Mouse (Mus musculus) G1E (cell line): ENCODE measurements around the gene Chrm2. TPM values are rescaled to one million over a fixed set of nuclear protein-coding genes. Genes with fewer than 3 reads are reported as not detected.

Experiments used
- ATAC-seq: 2 replicates; pipeline ENCODE4 v1.8.0; 2016; ENCODE audit warnings: mild to moderate bottlenecking; ENCODE audit not compliant: insufficient number of reproducible peaks, poor library complexity, low FRiP score, severe bottlenecking; ENCODE audit errors: extremely low read depth
- DNase-seq: peaks from one replicate; pipeline ENCODE4 v3.0.0; 2012; ENCODE audit warnings: low spot score
- H3K27me3 ChIP-seq: 2 replicates; pipeline ENCODE4 v1.6.1; 2012; ENCODE audit warnings: mild to moderate bottlenecking, low read length, inconsistent platforms; ENCODE audit not compliant: insufficient read depth
- H3K36me3 ChIP-seq: replicated peaks from 2 replicates; pipeline ENCODE3; 2012; ENCODE audit warnings: mild to moderate bottlenecking, inconsistent platforms
- H3K4me1 ChIP-seq: 2 replicates; pipeline ENCODE4 v1.6.1; 2012; ENCODE audit warnings: low read depth, low read length, inconsistent platforms, mixed read lengths; ENCODE audit not compliant: insufficient read depth
- H3K4me3 ChIP-seq: 2 replicates; pipeline ENCODE4 v1.5.1; 2012; ENCODE audit warnings: low read depth, mild to moderate bottlenecking, inconsistent platforms, low read length, moderate library complexity, mixed read lengths
- H3K9me3 ChIP-seq: replicated peaks from 2 replicates; pipeline ENCODE4 v1.6.1; 2012; ENCODE audit warnings: inconsistent platforms
- CTCF ChIP-seq: IDR thresholded peaks from 2 replicates; pipeline ENCODE4 v1.5.1; 2012; ENCODE audit warnings: low read depth, low read length, inconsistent platforms, mixed read lengths
- GATA1 ChIP-seq: IDR thresholded peaks from 2 replicates; pipeline ENCODE4 v1.6.1; 2012; ENCODE audit warnings: borderline replicate concordance, low read length, inconsistent platforms, mixed read lengths
- GATA2 ChIP-seq: IDR thresholded peaks from 2 replicates; pipeline ENCODE4 v1.6.1; 2012; ENCODE audit warnings: low read depth, low read length, inconsistent platforms, borderline replicate concordance
- POLR2AphosphoS5 ChIP-seq: IDR thresholded peaks from 2 replicates; pipeline ENCODE4 v1.6.1; 2012; ENCODE audit warnings: low read depth, low read length, inconsistent platforms; ENCODE audit not compliant: insufficient replicate concordance
- TAL1 ChIP-seq: conservative IDR thresholded peaks from 2 replicates; pipeline ENCODE4 v1.6.1; 2012; ENCODE audit warnings: low read depth, low read length, inconsistent platforms, mixed read lengths
- polyA plus RNA-seq: library from polyadenylated mRNA; stranded (reverse); fragments of >175 nt; gene quantifications from 2 replicates; pipeline ENCODE4 v1.2.3, GENCODE M21; 2012
- total RNA-seq, 2 experiments: library from RNA; stranded (forward) in 1 of 2; stranded (reverse) in 1 of 2; fragments of 200-1000 nt in 1 of 2; fragments of >200 nt in 1 of 2; fragmentation: Nextera tagmentation in 1 of 2; gene quantifications; 2 replicates each; pipeline ENCODE4 v1.2.3; 2014 to 2017

Gene Chrm2
- total and polyA plus RNA-seq, 3 experiments: 0.11 TPM; not detected in 2

DNA sequence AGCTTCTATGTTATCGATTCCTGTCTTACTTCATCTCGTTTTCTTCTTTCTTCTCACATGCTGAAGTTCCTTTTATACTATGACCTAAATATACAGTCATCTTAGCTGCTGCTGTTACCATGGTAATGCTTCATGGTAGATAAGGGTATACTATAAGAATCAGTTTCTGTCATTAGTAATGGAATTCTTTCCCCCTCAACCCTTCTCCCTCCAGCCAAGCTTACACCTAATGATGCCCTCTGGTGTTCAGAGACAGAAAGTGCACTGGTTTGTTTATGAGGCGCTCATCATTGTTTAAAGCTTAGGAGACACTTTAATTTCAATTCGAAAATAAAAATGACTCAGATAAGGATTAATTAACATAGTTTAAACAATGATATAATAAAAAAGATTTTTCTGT lies 5.8 kb downstream of the Chrm2 start:
- TF ChIP-seq CTCF (no peak), GATA2 (no peak), POLR2AphosphoS5 (no peak), GATA1 (no peak), TAL1 (no peak)
- DNase-seq: no peak
- ATAC-seq: no peak
- Histone ChIP-seq H3K36me3 (no peaks in the 10 kb centered on the region), H3K4me3 (no peak overlapping the region), H3K4me1 (no peaks in the 10 kb centered on the region), H3K27me3 (no peaks in the 10 kb centered on the region), H3K9me3 (peaks cover 5% of the 10 kb centered on the region)

DNA sequence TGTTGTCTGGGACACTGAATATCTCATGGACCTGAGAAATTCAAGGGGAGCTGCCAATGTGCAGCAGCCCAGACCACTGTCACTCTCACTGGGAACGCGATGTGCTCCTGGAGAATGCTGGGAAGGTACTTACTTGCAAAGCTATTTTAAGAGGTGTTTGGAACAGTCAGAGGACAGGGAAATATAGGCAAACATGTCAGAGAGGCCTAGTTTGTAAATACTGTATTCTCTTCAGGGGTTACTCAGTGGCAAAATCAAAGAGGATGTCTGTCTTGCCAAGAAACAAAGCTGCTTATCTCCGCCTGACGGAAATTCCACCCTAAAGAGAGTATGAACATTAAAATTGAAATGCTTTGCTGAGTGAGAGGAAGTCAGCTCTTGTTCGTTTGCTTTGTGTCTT lies 17.3 kb downstream of the Chrm2 start:
- Histone ChIP-seq H3K9me3 (no peaks in the 10 kb centered on the region), H3K4me3 (no peak overlapping the region), H3K4me1 (no peaks in the 10 kb centered on the region), H3K27me3 (no peaks in the 10 kb centered on the region), H3K36me3 (no peaks in the 10 kb centered on the region)
- ATAC-seq (no peak), DNase-seq (no peak)
- no peak for TF ChIP-seq GATA1
- no peak for TF ChIP-seq GATA2
- TF ChIP-seq CTCF: no peak
- no peak for TF ChIP-seq POLR2AphosphoS5
- no peak for TF ChIP-seq TAL1

DNA sequence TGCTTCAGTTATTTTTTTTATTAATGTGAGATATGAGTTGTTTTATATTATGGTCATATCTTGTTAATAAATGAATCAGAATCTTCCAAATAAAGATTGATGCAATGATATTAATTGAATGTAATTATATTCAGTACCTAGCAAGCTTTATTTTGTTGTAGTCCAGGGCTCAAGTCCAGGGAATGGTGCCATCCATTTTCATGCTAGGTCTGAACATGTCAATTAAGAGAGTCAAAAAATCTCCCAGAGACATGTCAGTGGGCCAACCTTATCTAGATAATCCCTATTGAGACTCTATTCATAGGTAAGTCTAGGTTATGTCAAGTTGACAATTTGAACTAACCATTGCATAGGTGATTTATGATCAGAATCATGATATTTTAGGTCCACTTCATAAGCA lies 21.1 kb downstream of the Chrm2 start:
- Histone ChIP-seq H3K4me1 (no peaks in the 10 kb centered on the region), H3K36me3 (no peaks in the 10 kb centered on the region), H3K27me3 (no peaks in the 10 kb centered on the region), H3K4me3 (no peak overlapping the region), H3K9me3 (no peaks in the 10 kb centered on the region)
- ATAC-seq (no peak), DNase-seq (no peak)
- TF ChIP-seq GATA2: no peak
- no peak for TF ChIP-seq POLR2AphosphoS5
- no peak for TF ChIP-seq CTCF
- TF ChIP-seq GATA1: no peak
- no peak for TF ChIP-seq TAL1

DNA sequence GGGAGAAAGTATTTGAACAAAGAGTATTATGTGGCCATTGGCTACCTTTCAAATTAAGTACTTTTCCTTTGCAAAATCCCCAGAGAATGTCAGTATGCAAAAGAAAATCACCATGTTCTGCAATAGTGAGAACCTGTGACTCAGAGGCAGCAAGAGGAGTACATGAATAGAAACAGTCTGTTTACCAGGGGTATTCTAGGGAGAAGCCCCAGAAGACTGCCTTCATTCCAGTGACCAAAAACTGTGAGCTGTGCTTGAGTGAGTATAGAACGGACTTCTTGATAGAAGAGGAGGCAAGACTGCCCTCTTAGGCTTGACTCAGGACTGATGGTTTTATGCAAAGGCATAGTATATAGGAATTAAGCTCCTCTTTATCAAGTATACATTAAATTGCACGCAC lies 22.2 kb downstream of the Chrm2 start:
- no peak overlapping the region for H3K4me3 ChIP-seq
- no peaks in the 10 kb centered on the region for H3K36me3 ChIP-seq
- TF ChIP-seq GATA2 (no peak), TAL1 (no peak), POLR2AphosphoS5 (no peak), CTCF (no peak), GATA1 (no peak)
- H3K9me3 ChIP-seq: no peaks in the 10 kb centered on the region
- H3K27me3 ChIP-seq: no peaks in the 10 kb centered on the region
- no peak for ATAC-seq
- H3K4me1 ChIP-seq: no peaks in the 10 kb centered on the region
- no peak for DNase-seq

DNA sequence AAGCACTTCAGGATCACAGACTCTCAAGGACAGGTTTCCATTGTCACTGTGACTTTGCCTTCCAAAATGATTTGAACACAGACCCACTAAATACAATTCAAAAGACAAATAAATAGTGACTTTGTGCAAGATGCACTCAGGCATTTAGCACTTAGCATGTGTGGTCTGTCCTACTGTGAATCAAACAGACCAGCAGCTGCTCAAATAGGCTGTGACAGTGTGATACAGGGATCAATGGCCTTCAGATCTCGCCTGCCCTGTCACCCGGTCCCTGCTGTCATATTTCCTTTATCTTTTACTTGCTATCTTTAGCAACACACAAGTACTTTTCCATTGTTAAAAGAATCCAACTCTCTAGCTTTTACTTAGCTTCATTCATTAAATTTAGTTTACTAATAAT lies 31.8 kb downstream of the Chrm2 start:
- no peak overlapping the region for H3K4me3 ChIP-seq
- no peaks in the 10 kb centered on the region for H3K9me3 ChIP-seq
- DNase-seq (no peak), ATAC-seq (no peak)
- no peaks in the 10 kb centered on the region for H3K36me3 ChIP-seq
- no peak for TF ChIP-seq TAL1
- no peak for TF ChIP-seq POLR2AphosphoS5
- TF ChIP-seq GATA1: no peak
- no peak for TF ChIP-seq GATA2
- no peak for TF ChIP-seq CTCF
- no peaks in the 10 kb centered on the region for H3K4me1 ChIP-seq
- H3K27me3 ChIP-seq: no peaks in the 10 kb centered on the region

DNA sequence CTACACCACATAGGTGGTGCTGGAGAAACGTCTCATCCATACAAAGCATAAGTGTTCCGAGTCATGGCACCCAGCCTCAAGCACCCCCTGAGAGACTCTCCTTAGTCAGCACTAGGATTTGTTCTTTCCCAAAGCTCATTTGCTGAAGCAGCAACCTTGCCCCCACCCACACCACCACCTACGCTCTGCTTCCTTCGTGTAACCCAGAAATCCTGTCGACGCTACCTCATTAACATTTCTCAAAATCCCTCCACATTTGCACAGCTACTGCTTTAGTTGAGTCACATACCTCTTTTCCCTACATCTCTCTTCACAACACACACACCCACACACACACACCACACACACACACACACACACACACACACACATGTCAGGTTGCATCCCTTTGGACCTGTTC lies 50.1 kb downstream of the Chrm2 start:
- DNase-seq: no peak
- Histone ChIP-seq H3K9me3 (no peaks in the 10 kb centered on the region), H3K4me1 (no peaks in the 10 kb centered on the region), H3K36me3 (no peaks in the 10 kb centered on the region), H3K27me3 (no peaks in the 10 kb centered on the region), H3K4me3 (no peak overlapping the region)
- TF ChIP-seq GATA1 (no peak), CTCF (no peak)
- ATAC-seq: no peak

DNA sequence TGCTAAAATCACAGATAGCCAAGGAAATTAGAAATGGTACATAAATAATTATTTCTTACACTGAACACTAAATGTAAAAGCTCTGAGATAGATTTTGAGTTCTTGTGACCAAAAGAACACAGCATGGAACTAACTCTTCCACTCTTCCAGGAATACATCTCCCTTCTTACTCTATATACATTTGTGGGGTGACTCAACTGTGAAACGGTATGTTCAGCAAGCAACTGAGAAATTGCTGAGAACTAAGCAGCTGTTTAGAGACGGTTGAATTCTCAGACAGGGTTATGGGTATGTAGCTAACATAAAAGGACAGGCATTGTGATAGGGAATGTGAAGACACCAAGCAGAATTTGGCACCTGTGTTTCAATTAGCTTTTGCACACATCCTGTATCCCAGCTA lies 51.3 kb downstream of the Chrm2 start:
- no peak for ATAC-seq
- H3K27me3 ChIP-seq: no peaks in the 10 kb centered on the region
- no peak for DNase-seq

More for the DNA sequence above, 51.3 kb downstream of the Chrm2 start:
- Histone ChIP-seq H3K36me3 (no peaks in the 10 kb centered on the region), H3K4me1 (no peaks in the 10 kb centered on the region), H3K9me3 (no peaks in the 10 kb centered on the region), H3K4me3 (no peak overlapping the region)
- TF ChIP-seq POLR2AphosphoS5: no peak
- TF ChIP-seq TAL1: no peak
- no peak for TF ChIP-seq GATA2
- no peak for TF ChIP-seq CTCF
- no peak for TF ChIP-seq GATA1
